Mouse (Mus musculus) neural tube, embryonic 15.5 days (tissue): ENCODE data around the gene Cadm1. TPM values are rescaled to one million over a fixed set of nuclear protein-coding genes. Genes with fewer than 3 reads are reported as not detected.

ENCODE experiments used
- ATAC-seq: fragments of 200-750 bp; cut with Nextera tagmentation; 2 replicates; pipeline ENCODE4 v1.8.0; 2017; ENCODE audit warnings: mild to moderate bottlenecking, moderate TSS enrichment, moderate library complexity; ENCODE audit not compliant: low FRiP score
- H3K27ac ChIP-seq: fragments of 300-500 bp; sonication (generic); replicated peaks from 2 replicates; pipeline ENCODE4 v1.5.1; 2015; ENCODE audit warnings: mild to moderate bottlenecking, inconsistent platforms
- H3K27me3 ChIP-seq: fragments of 300-500 bp; sonication (generic); replicated peaks from 2 replicates; pipeline ENCODE4 v1.6.1; 2015; ENCODE audit warnings: inconsistent platforms
- H3K36me3 ChIP-seq: fragments of 300-500 bp; sonication (generic); 2 replicates; pipeline ENCODE4 v1.6.1; 2015; ENCODE audit warnings: inconsistent platforms
- H3K4me1 ChIP-seq: fragments of 300-500 bp; sonication (generic); 2 replicates; pipeline ENCODE4 v1.6.1; 2015; ENCODE audit warnings: inconsistent platforms
- H3K4me2 ChIP-seq: fragments of 300-500 bp; sonication (generic); 2 replicates; pipeline ENCODE4 v1.6.1; 2015; ENCODE audit warnings: inconsistent platforms, mild to moderate bottlenecking, moderate library complexity
- H3K4me3 ChIP-seq: fragments of 300-500 bp; sonication (generic); replicated peaks from 2 replicates; pipeline ENCODE4 v1.5.1; 2015; ENCODE audit warnings: mild to moderate bottlenecking, inconsistent platforms
- H3K9ac ChIP-seq: fragments of 300-500 bp; sonication (generic); replicated peaks from 2 replicates; pipeline ENCODE4 v1.6.1; 2015; ENCODE audit warnings: mild to moderate bottlenecking, inconsistent platforms
- H3K9me3 ChIP-seq: fragments of 300-500 bp; sonication (generic); replicated peaks from 2 replicates; pipeline ENCODE4 v1.6.1; 2016; ENCODE audit warnings: inconsistent platforms
- WGBS: fragments of 180-500 bp; shearing (Covaris S2); methylation state at CpG from one replicate; pipeline ENCODE4 v1.1.7; 2015; ENCODE audit warnings: mixed read lengths; 5-methylcytosine and 5-hydroxymethylcytosine counted together
- polyA plus RNA-seq: library from polyadenylated mRNA; unstranded; fragments of >200 nt; fragmentation: Nextera tagmentation; extraction: Ambion mirVana; gene quantifications from 2 replicates; pipeline ENCODE4 v1.2.1, GENCODE M21; 2015

The Cadm1 gene
- polyA plus RNA-seq, 1 experiment from 2014 or later: 157 TPM

GRCm38 (mm10) chr9:47560726-47561125 is 30.8 kb downstream of the Cadm1 start:
- Histone ChIP-seq H3K4me2 (no peak overlapping the region), H3K36me3 (no peaks in the 10 kb centered on the region), H3K9me3 (no peaks in the 10 kb centered on the region), H3K27ac (no peak overlapping the region), H3K4me1 (peaks cover 18% of the 10 kb centered on the region), H3K27me3 (no peaks in the 10 kb centered on the region), H3K9ac (no peak overlapping the region), H3K4me3 (no peak overlapping the region)
- no peak for ATAC-seq
- WGBS: 98% methylated on average over 3 of the region's 3 CpGs

GRCm38 (mm10) chr9:47561596-47561995 is 31.6 kb downstream of the Cadm1 start:
- no peaks in the 10 kb centered on the region for H3K27me3 ChIP-seq
- no peak overlapping the region for H3K27ac ChIP-seq
- no peaks in the 10 kb centered on the region for H3K9me3 ChIP-seq
- 84% methylated on average over 4 of the region's 4 CpGs for WGBS
- no peak overlapping the region for H3K4me3 ChIP-seq
- ATAC-seq: no peak
- H3K9ac ChIP-seq: no peak overlapping the region
- 0 out of 2 replicates have a peak, but pooled peaks cover 13% of the 10 kb centered on the region for H3K4me1 ChIP-seq
- no peak overlapping the region for H3K4me2 ChIP-seq
- H3K36me3 ChIP-seq: no peaks in the 10 kb centered on the region

- 63% methylated on average over 5 of the region's 5 CpGs for WGBS
- Histone ChIP-seq H3K9ac (no peak overlapping the region), H3K4me3 (no peak overlapping the region), H3K36me3 (no peaks in the 10 kb centered on the region), H3K4me2 (no peak overlapping the region), H3K4me1 (peaks cover 13% of the 10 kb centered on the region), H3K27ac (no peak overlapping the region), H3K27me3 (no peaks in the 10 kb centered on the region), H3K9me3 (no peaks in the 10 kb centered on the region)
- ATAC-seq: no peak
Measured at GRCm38 (mm10) chr9:47565088-47565487, 35.1 kb downstream of the Cadm1 start.

GRCm38 (mm10) chr9:47567873-47568272 is 37.9 kb downstream of the Cadm1 start:
- no peak for ATAC-seq
- Histone ChIP-seq H3K36me3 (no peaks in the 10 kb centered on the region), H3K27me3 (no peaks in the 10 kb centered on the region), H3K9me3 (no peaks in the 10 kb centered on the region), H3K4me1 (peaks cover 25% of the 10 kb centered on the region), H3K27ac (no peak overlapping the region), H3K9ac (no peak overlapping the region), H3K4me2 (no peak overlapping the region), H3K4me3 (no peak overlapping the region)
- 54% methylated on average over 6 of the region's 6 CpGs for whole genome bisulfite sequencing

- Histone ChIP-seq H3K4me2 (no peak overlapping the region), H3K4me1 (peaks cover 23% of the 10 kb centered on the region), H3K27me3 (no peaks in the 10 kb centered on the region), H3K27ac (no peak overlapping the region), H3K4me3 (no peak overlapping the region), H3K9ac (no peak overlapping the region), H3K9me3 (no peaks in the 10 kb centered on the region), H3K36me3 (no peaks in the 10 kb centered on the region)
- no peak for ATAC-seq
- WGBS: 21% methylated on average over 4 of the region's 4 CpGs
Measured at GRCm38 (mm10) chr9:47570184-47570583, 40.2 kb downstream of the Cadm1 start.

- H3K27me3 ChIP-seq: no peaks in the 10 kb centered on the region
- H3K9ac ChIP-seq: no peak overlapping the region
- H3K27ac ChIP-seq: no peak overlapping the region
- no peak overlapping the region for H3K4me3 ChIP-seq
- peaks cover 30% of the 10 kb centered on the region for H3K4me1 ChIP-seq
- WGBS: 82% methylated on average over 7 of the region's 7 CpGs
- H3K4me2 ChIP-seq: no peak overlapping the region
- H3K9me3 ChIP-seq: no peaks in the 10 kb centered on the region
- no peaks in the 10 kb centered on the region for H3K36me3 ChIP-seq
- ATAC-seq: no peak
Measured at GRCm38 (mm10) chr9:47571461-47571860, 41.5 kb downstream of the Cadm1 start.

GRCm38 (mm10) chr9:47572132-47572531 is 42.2 kb downstream of the Cadm1 start:
- H3K27me3 ChIP-seq: no peaks in the 10 kb centered on the region
- no peaks in the 10 kb centered on the region for H3K36me3 ChIP-seq
- no peak for ATAC-seq
- no peak overlapping the region for H3K4me2 ChIP-seq
- H3K27ac ChIP-seq: no peak overlapping the region
- H3K9me3 ChIP-seq: no peaks in the 10 kb centered on the region
- peaks cover 30% of the 10 kb centered on the region for H3K4me1 ChIP-seq
- H3K9ac ChIP-seq: no peak overlapping the region
- 71% methylated on average over 5 of the region's 5 CpGs for WGBS
- no peak overlapping the region for H3K4me3 ChIP-seq

- 87% methylated on average over 7 of the region's 7 CpGs for WGBS
- no peak overlapping the region for H3K4me2 ChIP-seq
- no peak overlapping the region for H3K27ac ChIP-seq
- no peak for ATAC-seq
- no peak overlapping the region for H3K9ac ChIP-seq
- peaks cover 24% of the 10 kb centered on the region for H3K4me1 ChIP-seq
- H3K36me3 ChIP-seq: no peaks in the 10 kb centered on the region
- no peak overlapping the region for H3K4me3 ChIP-seq
- H3K27me3 ChIP-seq: no peaks in the 10 kb centered on the region
- H3K9me3 ChIP-seq: no peaks in the 10 kb centered on the region
Measured at GRCm38 (mm10) chr9:47573456-47573855, 43.5 kb downstream of the Cadm1 start.

- H3K9ac ChIP-seq: no peak overlapping the region
- no peak for ATAC-seq
- H3K27me3 ChIP-seq: no peaks in the 10 kb centered on the region
- H3K4me3 ChIP-seq: no peak overlapping the region
- no peak overlapping the region for H3K4me2 ChIP-seq
- WGBS: 80% methylated on average over 7 of the region's 7 CpGs
- H3K9me3 ChIP-seq: no peaks in the 10 kb centered on the region
- no peak overlapping the region for H3K27ac ChIP-seq
- no peaks in the 10 kb centered on the region for H3K36me3 ChIP-seq
- H3K4me1 ChIP-seq: peaks cover 21% of the 10 kb centered on the region
Measured at GRCm38 (mm10) chr9:47574710-47575414, 44.9 kb downstream of the Cadm1 start.

- Histone ChIP-seq H3K9ac (no peak overlapping the region), H3K4me2 (no peak overlapping the region), H3K27me3 (no peaks in the 10 kb centered on the region), H3K27ac (no peak overlapping the region), H3K9me3 (no peaks in the 10 kb centered on the region), H3K4me1 (peaks cover 13% of the 10 kb centered on the region), H3K36me3 (no peaks in the 10 kb centered on the region), H3K4me3 (no peak overlapping the region)
- no peak for ATAC-seq
- 50% methylated on average over 11 of the region's 11 CpGs for whole genome bisulfite sequencing
Measured at GRCm38 (mm10) chr9:47575764-47576163, 45.8 kb downstream of the Cadm1 start.

GRCm38 (mm10) chr9:47579464-47579863 is 49.5 kb downstream of the Cadm1 start:
- Histone ChIP-seq H3K9me3 (no peaks in the 10 kb centered on the region), H3K27ac (no peak overlapping the region), H3K4me3 (no peak overlapping the region), H3K27me3 (no peaks in the 10 kb centered on the region), H3K4me2 (no peak overlapping the region), H3K9ac (no peak overlapping the region), H3K4me1 (peaks cover 15% of the 10 kb centered on the region), H3K36me3 (no peaks in the 10 kb centered on the region)
- WGBS: 81% methylated on average over 6 of the region's 6 CpGs
- ATAC-seq: no peak

GRCm38 (mm10) chr9:47581576-47582365 is 51.8 kb downstream of the Cadm1 start:
- peaks cover 20% of the 10 kb centered on the region for H3K4me1 ChIP-seq
- no peaks in the 10 kb centered on the region for H3K36me3 ChIP-seq
- no peak overlapping the region for H3K27ac ChIP-seq
- H3K4me3 ChIP-seq: no peak overlapping the region
- no peak overlapping the region for H3K9ac ChIP-seq
- 78% methylated on average over 6 of the region's 6 CpGs for WGBS
- no peaks in the 10 kb centered on the region for H3K9me3 ChIP-seq
- no peak overlapping the region for H3K4me2 ChIP-seq
- no peaks in the 10 kb centered on the region for H3K27me3 ChIP-seq
- no peak for ATAC-seq
